Mouse (Mus musculus) small intestine, adult 2 months (tissue): ENCODE measurements at regions not wholly inside any gene's neighbourhood (a gene's known extent, or its start where the extent isn't known, plus 50 kb on each side); places are given as distances from the start of the nearest gene placed in this dataset.
A peak's percentile ranks its signal among the peaks of the same experiment; 100 is the strongest.

Experiments
- H3K27ac ChIP-seq: fragments of 200-500 bp; 2 replicates; pipeline ENCODE4 v1.5.1; 2012; ENCODE audit warnings: low read depth, low read length, control low read depth, inconsistent platforms; ENCODE audit not compliant: insufficient read depth
- H3K27me3 ChIP-seq: fragments of 200-500 bp; 2 replicates; pipeline ENCODE4 v1.6.1; 2012; ENCODE audit warnings: mild to moderate bottlenecking, moderate library complexity, low read length, inconsistent platforms; ENCODE audit not compliant: control insufficient read depth, insufficient read depth
- H3K36me3 ChIP-seq: fragments of 200-500 bp; 2 replicates; pipeline ENCODE4 v1.6.1; 2012; ENCODE audit warnings: mild to moderate bottlenecking, low read length, control low read depth, inconsistent platforms; ENCODE audit not compliant: control insufficient read depth, insufficient read depth
- H3K4me1 ChIP-seq: fragments of 200-500 bp; 2 replicates; pipeline ENCODE4 v1.6.1; 2012; ENCODE audit warnings: low read length, inconsistent platforms, mixed read lengths; ENCODE audit not compliant: control insufficient read depth, insufficient read depth, insufficient read length
- H3K4me3 ChIP-seq: fragments of 200-500 bp; 2 replicates; pipeline ENCODE4 v1.5.1; 2012; ENCODE audit warnings: low read depth, mild to moderate bottlenecking, control low read depth, inconsistent platforms, low read length, moderate library complexity
- CTCF ChIP-seq: fragments of 200-500 bp; IDR thresholded peaks from 2 replicates; pipeline ENCODE4 v1.5.1; 2012; ENCODE audit warnings: low read depth, mild to moderate bottlenecking, control low read depth, inconsistent platforms, low read length, moderate library complexity, mixed read lengths; ENCODE audit not compliant: insufficient replicate concordance, insufficient read length; ENCODE audit errors: extremely low read depth
- POLR2A ChIP-seq: fragments of 200-500 bp; IDR thresholded peaks from 2 replicates; pipeline ENCODE4 v1.6.1; 2012; ENCODE audit warnings: low read depth, mild to moderate bottlenecking, control low read depth, inconsistent platforms, low read length, moderate library complexity
- WGBS: fragments of 180-500 bp; shearing (Covaris S2); methylation state at CpG from one replicate; pipeline ENCODE4 v1.1.7; 2018; 5-methylcytosine and 5-hydroxymethylcytosine counted together

DNA sequence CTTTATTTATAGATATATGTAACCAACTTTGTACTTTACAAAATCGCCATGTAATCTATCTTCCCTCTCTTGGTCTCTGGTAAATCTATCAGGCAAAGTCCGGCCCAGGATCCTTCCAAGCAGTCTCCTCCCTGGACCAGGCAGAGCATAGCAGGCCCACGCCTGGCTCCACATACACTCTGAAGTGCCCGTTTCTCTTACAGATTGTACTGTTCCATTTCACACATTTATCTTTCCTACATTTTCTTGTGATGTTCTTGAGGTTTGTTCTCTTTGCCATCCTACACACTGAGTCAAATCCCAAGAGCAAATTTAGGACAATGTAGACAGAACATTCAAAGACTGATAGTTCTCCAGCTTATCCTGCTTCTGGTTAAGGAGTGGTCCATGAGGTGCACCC is 264.3 kb downstream of the Spry2 start:
- 54% methylated on average over 4 of the region's 4 CpGs for WGBS
- Histone ChIP-seq H3K27me3 (no peaks in the 10 kb centered on the region), H3K4me3 (no peak overlapping the region), H3K4me1 (peaks cover 10% of the 10 kb centered on the region; the same call in 1 of the 2 replicates), H3K36me3 (no peaks in the 10 kb centered on the region), H3K27ac (peak overlapping the region; percentile 3; the same call in 1 of the 2 replicates)
- no peak for TF ChIP-seq POLR2A
- TF ChIP-seq CTCF = no peak

DNA sequence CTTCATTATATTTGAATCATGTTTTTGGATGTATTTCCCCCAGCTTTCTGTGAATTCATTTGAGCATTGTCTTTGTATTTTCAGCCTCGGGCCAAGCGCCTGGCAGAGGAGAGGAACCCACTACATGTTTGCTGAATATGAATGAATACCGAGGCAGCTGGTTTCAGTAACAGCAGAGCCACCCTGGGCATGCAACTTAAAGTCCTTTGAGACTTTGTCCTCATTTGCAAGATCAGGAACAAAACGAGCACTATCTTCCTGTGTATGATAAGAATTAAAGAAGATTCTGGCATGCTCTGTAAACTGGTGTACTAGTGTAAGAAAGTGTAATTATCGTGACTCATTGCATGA is 265.0 kb downstream of the Spry2 start:
- H3K36me3 ChIP-seq = no peaks in the 10 kb centered on the region
- TF ChIP-seq POLR2A (no peak), CTCF (no peak)
- WGBS = 53% methylated on average over 5 of the region's 5 CpGs
- H3K27me3 ChIP-seq = no peaks in the 10 kb centered on the region
- H3K27ac ChIP-seq = peak overlapping the region; percentile 64; the same call in 1 of the 2 replicates
- no peak overlapping the region for H3K4me3 ChIP-seq
- peaks cover 10% of the 10 kb centered on the region; the same call in 1 of the 2 replicates for H3K4me1 ChIP-seq

DNA sequence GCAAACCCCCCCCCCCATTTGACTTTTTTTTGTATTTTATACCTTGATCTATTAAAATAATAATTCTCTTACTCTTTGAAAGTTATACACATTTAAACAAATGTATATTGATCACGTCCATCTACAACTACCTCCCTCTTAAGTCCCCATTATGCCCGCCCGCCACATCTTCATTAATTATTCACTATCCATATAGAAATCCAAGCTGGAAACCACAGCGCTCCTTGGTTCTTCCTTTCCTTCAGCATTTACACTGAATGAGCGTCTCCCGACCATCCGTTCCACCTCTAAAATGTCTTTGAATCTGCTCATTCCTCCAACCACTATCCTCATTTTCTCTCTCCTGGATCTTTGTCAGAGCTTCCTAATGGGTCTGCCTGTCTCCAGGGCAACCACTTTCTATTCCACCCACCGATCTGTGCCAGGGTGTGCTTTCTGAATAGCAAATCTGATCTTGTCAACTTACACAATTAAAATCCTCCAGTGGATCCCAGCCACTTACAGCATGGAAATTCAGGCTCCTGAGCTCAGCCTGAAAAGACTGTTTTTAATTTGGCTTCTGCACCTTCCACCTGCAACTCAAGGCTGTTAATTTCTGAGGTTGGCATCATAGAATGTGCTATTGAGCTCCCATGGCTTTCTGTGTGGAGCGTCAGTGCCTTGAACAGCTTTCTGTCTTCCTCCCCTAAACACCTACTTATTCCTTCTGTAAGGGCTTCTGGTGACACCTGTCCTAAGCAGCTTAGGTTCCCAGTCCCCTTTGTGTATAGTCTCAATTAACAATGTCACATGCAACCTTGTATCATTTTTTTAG is 265.5 kb downstream of the Spry2 start:
- Histone ChIP-seq H3K4me3 (no peak overlapping the region), H3K36me3 (no peaks in the 10 kb centered on the region), H3K27ac (peak overlapping the region; percentile 62; the same call in 1 of the 2 replicates), H3K4me1 (peaks cover 10% of the 10 kb centered on the region; the same call in 1 of the 2 replicates), H3K27me3 (no peaks in the 10 kb centered on the region)
- TF ChIP-seq POLR2A = no peak
- TF ChIP-seq CTCF = no peak
- WGBS = 90% methylated on average over 9 of the region's 9 CpGs

DNA sequence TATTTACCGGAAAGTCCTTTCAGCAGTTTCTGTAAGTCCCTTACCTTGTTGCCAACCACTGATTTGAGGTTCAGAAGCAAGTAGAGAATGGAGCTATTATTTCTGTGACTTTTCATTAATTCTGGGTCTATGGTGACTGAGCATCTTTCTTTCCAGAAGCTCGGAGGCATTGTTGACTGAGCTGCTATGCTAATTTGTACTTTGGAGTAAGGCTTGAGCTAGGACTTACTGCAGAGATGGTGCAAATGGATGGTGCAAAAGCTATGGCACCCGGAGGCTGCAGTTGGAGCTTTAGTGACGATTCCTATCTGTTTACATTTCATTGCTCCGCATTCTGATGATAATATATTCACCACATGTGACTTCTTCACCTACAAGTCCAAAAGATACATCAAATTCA is 266.2 kb downstream of the Spry2 start:
- no peak overlapping the region for H3K27ac ChIP-seq
- peaks cover 10% of the 10 kb centered on the region; the same call in 1 of the 2 replicates for H3K4me1 ChIP-seq
- no peak overlapping the region for H3K4me3 ChIP-seq
- TF ChIP-seq CTCF (no peak), POLR2A (no peak)
- H3K27me3 ChIP-seq = no peaks in the 10 kb centered on the region
- WGBS = 88% methylated on average over 5 of the region's 5 CpGs
- no peaks in the 10 kb centered on the region for H3K36me3 ChIP-seq

DNA sequence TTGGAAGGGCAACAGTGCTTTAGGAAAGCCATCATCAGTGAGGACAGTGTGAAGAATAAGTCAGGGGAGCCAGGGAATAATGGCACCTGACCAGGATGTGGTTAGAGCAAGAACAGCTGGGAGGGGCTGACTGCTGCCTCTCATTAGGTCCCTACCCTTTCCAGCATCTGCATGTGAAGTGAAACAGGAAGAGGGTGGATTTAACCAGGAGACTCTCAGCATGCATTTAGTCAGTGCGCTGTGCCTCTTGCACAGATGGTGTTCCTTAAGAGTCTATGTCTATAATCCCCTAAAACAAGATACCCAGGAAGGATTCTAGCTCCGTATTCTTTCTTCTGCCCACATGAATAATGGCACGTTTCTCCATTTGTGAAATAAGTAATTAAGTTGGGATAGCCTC is 267.9 kb downstream of the Spry2 start:
- 77% methylated on average over 3 of the region's 3 CpGs for WGBS
- H3K27ac ChIP-seq = no peak overlapping the region
- H3K4me3 ChIP-seq = no peak overlapping the region
- TF ChIP-seq CTCF (no peak), POLR2A (no peak)
- peaks cover 10% of the 10 kb centered on the region; the same call in 1 of the 2 replicates for H3K4me1 ChIP-seq
- H3K36me3 ChIP-seq = no peaks in the 10 kb centered on the region
- no peaks in the 10 kb centered on the region for H3K27me3 ChIP-seq

DNA sequence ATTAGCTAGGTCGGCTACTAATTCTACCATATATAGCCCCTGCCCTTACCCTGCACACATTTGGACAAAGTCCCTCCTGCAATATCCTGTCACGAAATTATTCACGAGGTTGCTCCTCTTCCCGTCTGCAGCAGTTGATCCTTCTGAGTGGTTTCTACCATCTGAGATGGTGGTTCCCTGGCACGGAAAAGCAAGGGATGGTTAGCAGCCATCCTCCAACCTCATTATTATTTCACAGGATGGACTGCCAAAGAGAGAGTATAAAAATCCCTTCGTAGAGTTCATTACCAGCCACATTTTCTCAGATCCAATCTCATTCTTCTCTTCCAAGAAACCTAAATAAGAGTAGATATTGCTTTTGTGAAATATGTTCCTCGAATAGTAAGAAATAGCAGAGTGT is 272.2 kb downstream of the Spry2 start:
- TF ChIP-seq CTCF = no peak
- no peak for TF ChIP-seq POLR2A

DNA sequence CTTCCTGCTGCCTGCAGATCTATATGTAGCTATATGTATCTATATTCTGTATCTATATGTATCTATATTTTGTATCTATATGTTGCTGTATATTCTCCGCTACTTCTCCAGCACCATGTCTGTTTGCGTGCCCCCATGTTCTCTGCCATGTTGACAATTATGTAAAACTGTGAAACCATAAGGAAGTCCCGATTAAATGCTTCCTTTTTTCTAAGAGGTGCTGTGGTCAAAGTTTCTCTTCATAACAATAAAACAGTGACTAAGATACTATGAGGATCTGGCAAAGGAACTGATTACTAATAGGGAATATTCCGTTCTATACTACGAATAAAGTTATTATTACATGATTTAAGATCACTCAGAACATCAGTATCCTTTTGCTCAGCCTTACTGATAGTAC is 274.5 kb downstream of the Spry2 start:
- no peak overlapping the region for H3K27ac ChIP-seq
- 63% methylated on average over 5 of the region's 5 CpGs for WGBS
- H3K4me1 ChIP-seq = no peaks in the 10 kb centered on the region
- TF ChIP-seq CTCF (no peak), POLR2A (no peak)
- H3K27me3 ChIP-seq = no peaks in the 10 kb centered on the region
- H3K36me3 ChIP-seq = no peaks in the 10 kb centered on the region
- H3K4me3 ChIP-seq = no peak overlapping the region

More for the DNA sequence above, 272.2 kb downstream of the Spry2 start:
- H3K4me1 ChIP-seq = no peaks in the 10 kb centered on the region
- H3K27me3 ChIP-seq = no peaks in the 10 kb centered on the region
- 84% methylated on average over 7 of the region's 7 CpGs for WGBS
- no peak overlapping the region for H3K4me3 ChIP-seq
- no peaks in the 10 kb centered on the region for H3K36me3 ChIP-seq
- no peak overlapping the region for H3K27ac ChIP-seq
